Mouse (Mus musculus) forebrain, embryonic 12.5 days (tissue): ENCODE results near the gene Dmtf1. TPM values are rescaled to one million over a fixed set of nuclear protein-coding genes. Genes with fewer than 3 reads are reported as not detected.

ENCODE experiments used
- ATAC-seq: fragments of 200-750 bp; cut with Nextera tagmentation; 2 replicates; pipeline ENCODE4 v1.8.0; 2017; ENCODE audit warnings: moderate TSS enrichment; ENCODE audit not compliant: low FRiP score
- H3K27ac ChIP-seq: fragments of 300-500 bp; sonication (generic); 2 replicates; pipeline ENCODE4 v1.5.1; 2016; ENCODE audit warnings: mild to moderate bottlenecking
- H3K27me3 ChIP-seq: fragments of 300-500 bp; sonication (generic); 2 replicates; pipeline ENCODE4 v1.6.1; 2016; ENCODE audit warnings: mild to moderate bottlenecking
- H3K36me3 ChIP-seq: fragments of 300-500 bp; sonication (generic); replicated peaks from 2 replicates; pipeline ENCODE4 v1.6.1; 2016; ENCODE audit warnings: mild to moderate bottlenecking
- H3K4me1 ChIP-seq: fragments of 300-500 bp; sonication (generic); 2 replicates; pipeline ENCODE4 v1.6.1; 2016
- H3K4me2 ChIP-seq: fragments of 300-500 bp; sonication (generic); 2 replicates; pipeline ENCODE4 v1.6.1; 2016; ENCODE audit warnings: mild to moderate bottlenecking, moderate library complexity
- H3K4me3 ChIP-seq: fragments of 300-500 bp; sonication (generic); replicated peaks from 2 replicates; pipeline ENCODE4 v1.5.1; 2016; ENCODE audit warnings: mild to moderate bottlenecking
- H3K9ac ChIP-seq: fragments of 300-500 bp; sonication (generic); 2 replicates; pipeline ENCODE4 v1.6.1; 2016; ENCODE audit warnings: mild to moderate bottlenecking
- H3K9me3 ChIP-seq: fragments of 300-500 bp; sonication (generic); 2 replicates; pipeline ENCODE4 v1.6.1; 2016
- WGBS: fragments of 180-500 bp; shearing (Covaris S2); methylation state at CpG from one replicate; pipeline ENCODE4 v1.1.7; 2016; 5-methylcytosine and 5-hydroxymethylcytosine counted together
- polyA plus RNA-seq: library from polyadenylated mRNA; unstranded; fragments of >200 nt; fragmentation: Nextera tagmentation; extraction: Ambion mirVana; gene quantifications from 2 replicates; pipeline ENCODE4 v1.2.1, GENCODE M21; 2016

Gene Dmtf1
- polyA plus RNA-seq, 1 experiment from 2014 or later, result 75.3 TPM

GRCm38 (mm10) chr5:9103958-9104357 lies 57.6 kb downstream of the Dmtf1 start:
- Histone ChIP-seq H3K4me3 (no peak overlapping the region), H3K9me3 (no peaks in the 10 kb centered on the region), H3K27me3 (peaks cover 15% of the 10 kb centered on the region), H3K36me3 (no peaks in the 10 kb centered on the region), H3K9ac (no peak overlapping the region), H3K4me1 (peaks cover 14% of the 10 kb centered on the region), H3K27ac (no peak overlapping the region), H3K4me2 (no peak overlapping the region)
- WGBS, result 91% methylated on average over 8 of the region's 8 CpGs
- no peak for ATAC-seq

DNA sequence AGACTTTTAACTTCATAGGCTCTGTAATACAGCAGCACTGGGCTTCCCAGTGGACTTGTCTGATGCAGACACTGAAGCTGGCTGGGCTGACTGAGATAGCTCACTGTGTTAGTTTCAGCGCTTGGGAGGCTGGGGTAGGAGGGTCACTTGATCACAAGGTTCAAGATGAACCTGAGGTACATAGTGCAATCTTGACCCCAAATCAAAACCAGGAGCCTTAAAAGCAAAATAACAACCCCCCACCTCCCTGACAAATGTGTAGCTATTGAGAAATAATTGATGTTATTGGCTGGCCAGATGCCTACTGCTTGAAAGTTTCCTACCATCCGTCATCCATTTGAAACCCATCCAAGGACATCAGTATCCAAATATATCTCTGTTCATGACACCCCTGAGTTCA lies 58.9 kb downstream of the Dmtf1 start:
- ATAC-seq, result no peak
- Histone ChIP-seq H3K4me3 (no peak overlapping the region), H3K4me1 (peaks cover 14% of the 10 kb centered on the region), H3K9ac (no peak overlapping the region), H3K27ac (no peak overlapping the region), H3K27me3 (peaks cover 18% of the 10 kb centered on the region), H3K36me3 (no peaks in the 10 kb centered on the region), H3K4me2 (no peak overlapping the region), H3K9me3 (no peaks in the 10 kb centered on the region)
- WGBS, result 97% methylated on average over 2 of the region's 2 CpGs

GRCm38 (mm10) chr5:9100849-9101801 lies 60.5 kb downstream of the Dmtf1 start:
- WGBS, result under 1% methylated on average over 70 of the region's 83 CpGs
- peaks cover 18% of the 10 kb centered on the region for H3K27me3 ChIP-seq
- peak overlapping the region; percentile 59; the same call in 1 of the 2 replicates for H3K27ac ChIP-seq
- peak; percentile 84 for ATAC-seq
- H3K4me3 ChIP-seq, result peak overlapping the region; percentile 89
- H3K9me3 ChIP-seq, result peaks cover 5% of the 10 kb centered on the region; the same call in 1 of the 2 replicates
- peak overlapping the region; percentile 85 for H3K9ac ChIP-seq
- no peaks in the 10 kb centered on the region for H3K36me3 ChIP-seq
- peak overlapping the region; percentile 74 for H3K4me2 ChIP-seq
- H3K4me1 ChIP-seq, result peaks cover 14% of the 10 kb centered on the region

GRCm38 (mm10) chr5:9100207-9100848 lies 61.2 kb downstream of the Dmtf1 start, which contains the start of gene Tmem243:
TSS of gene Tmem243 (plus strand) at chr5:9100668.
- peak within 1 kb of the TSS; percentile 85 for H3K9ac ChIP-seq
- under 1% methylated on average over 58 of the region's 59 CpGs for WGBS

GRCm38 (mm10) chr5:9093490-9093889 lies 68.1 kb downstream of the Dmtf1 start:
- Histone ChIP-seq H3K36me3 (no peaks in the 10 kb centered on the region), H3K4me1 (no peaks in the 10 kb centered on the region), H3K4me2 (no peak overlapping the region), H3K4me3 (no peak overlapping the region), H3K9me3 (peaks cover 6% of the 10 kb centered on the region; the same call in 1 of the 2 replicates), H3K9ac (no peak overlapping the region), H3K27ac (no peak overlapping the region), H3K27me3 (no peaks in the 10 kb centered on the region)
- 87% methylated on average over 4 of the region's 4 CpGs for WGBS
- no peak for ATAC-seq

More at GRCm38 (mm10) chr5:9100207-9100848, 61.2 kb downstream of the Dmtf1 start, which contains the start of gene Tmem243:
- Histone ChIP-seq H3K27ac (peak within 1 kb of the TSS; percentile 59; the same call in 1 of the 2 replicates), H3K9me3 (peaks cover 6% of the 10 kb centered on the region; the same call in 1 of the 2 replicates), H3K4me2 (peak within 1 kb of the TSS; percentile 74), H3K4me1 (peaks cover 14% of the 10 kb centered on the region), H3K27me3 (peaks cover 18% of the 10 kb centered on the region), H3K36me3 (no peaks in the 10 kb centered on the region), H3K4me3 (peak within 1 kb of the TSS; percentile 89)
- peak; percentile 99 for ATAC-seq

DNA sequence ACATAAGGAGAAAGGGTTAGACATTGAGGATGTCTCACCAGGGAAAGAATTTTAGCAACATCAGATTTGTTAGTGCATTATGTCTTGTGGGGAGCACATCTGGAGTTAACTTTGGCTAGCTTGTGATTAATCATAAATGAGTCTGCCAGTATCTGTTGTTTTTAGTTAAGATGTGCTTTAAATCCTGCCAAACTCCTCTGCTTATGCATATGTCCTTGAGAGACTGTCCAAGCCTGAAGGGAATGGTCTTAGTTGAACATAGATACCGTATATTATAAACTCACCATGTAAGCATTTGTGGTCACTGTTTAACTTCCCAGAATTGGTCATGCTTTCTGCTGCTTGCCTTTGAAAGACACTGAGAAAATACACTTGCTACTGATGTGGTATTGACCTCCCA lies 68.9 kb downstream of the Dmtf1 start:
- WGBS, result 93% methylated on average over 1 of the region's 1 CpGs

GRCm38 (mm10) chr5:9090493-9091106 lies 71.0 kb downstream of the Dmtf1 start:
- H3K4me1 ChIP-seq, result peaks cover 2% of the 10 kb centered on the region; the same call in 1 of the 2 replicates
- no peaks in the 10 kb centered on the region for H3K9me3 ChIP-seq
- ATAC-seq, result no peak
- no peaks in the 10 kb centered on the region for H3K27me3 ChIP-seq
- H3K4me3 ChIP-seq, result no peak overlapping the region
- no peaks in the 10 kb centered on the region for H3K36me3 ChIP-seq
- H3K9ac ChIP-seq, result no peak overlapping the region
- WGBS, result 87% methylated on average over 6 of the region's 6 CpGs
- no peak overlapping the region for H3K4me2 ChIP-seq
- no peak overlapping the region for H3K27ac ChIP-seq

More for the DNA sequence above, 68.9 kb downstream of the Dmtf1 start:
- H3K27me3 ChIP-seq, result no peaks in the 10 kb centered on the region
- H3K4me3 ChIP-seq, result no peak overlapping the region
- H3K27ac ChIP-seq, result no peak overlapping the region
- H3K36me3 ChIP-seq, result no peaks in the 10 kb centered on the region
- no peak for ATAC-seq
- peaks cover 6% of the 10 kb centered on the region; the same call in 1 of the 2 replicates for H3K9me3 ChIP-seq
- H3K4me1 ChIP-seq, result no peaks in the 10 kb centered on the region
- H3K9ac ChIP-seq, result no peak overlapping the region
- no peak overlapping the region for H3K4me2 ChIP-seq

DNA sequence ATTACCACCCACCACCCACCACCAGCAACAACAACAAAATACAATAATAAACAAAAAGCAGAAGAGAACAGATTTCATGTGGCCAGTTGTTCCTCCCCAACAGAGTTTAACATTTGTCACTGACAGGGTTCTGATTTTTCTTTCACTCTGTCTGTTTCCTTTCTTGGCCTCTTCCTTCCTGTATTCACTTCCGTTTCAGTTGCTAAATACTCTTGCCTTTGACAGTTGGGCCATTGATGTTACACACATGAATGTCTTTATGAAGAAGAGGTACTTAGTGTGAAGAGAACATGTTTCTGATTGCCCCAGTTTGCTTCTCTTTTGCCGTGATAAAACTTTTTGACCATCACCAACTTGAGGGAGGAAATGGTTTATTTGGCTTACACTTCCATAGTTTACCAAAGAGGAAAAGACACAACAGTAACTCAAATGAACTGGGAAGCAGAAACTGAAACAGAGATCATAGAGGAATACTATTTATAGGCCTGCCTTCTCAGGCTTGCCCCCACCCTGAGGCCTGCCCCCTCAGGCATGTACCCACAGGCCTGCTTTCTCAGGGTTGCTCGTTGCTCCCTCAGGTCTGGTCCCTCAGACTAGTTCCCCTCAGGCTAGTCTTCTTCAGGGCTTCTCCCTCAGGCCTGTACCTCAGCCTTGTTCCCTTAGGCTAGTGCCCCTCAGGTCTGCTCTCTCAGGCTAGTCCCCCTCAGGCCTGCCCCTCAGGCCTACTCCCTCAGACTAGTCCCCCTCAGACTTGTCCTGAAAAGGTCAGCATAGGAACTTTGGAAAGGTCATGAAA lies 74.5 kb downstream of the Dmtf1 start:
- H3K9me3 ChIP-seq, result no peaks in the 10 kb centered on the region
- no peak for ATAC-seq
- WGBS, result 90% methylated on average over 3 of the region's 3 CpGs

DNA sequence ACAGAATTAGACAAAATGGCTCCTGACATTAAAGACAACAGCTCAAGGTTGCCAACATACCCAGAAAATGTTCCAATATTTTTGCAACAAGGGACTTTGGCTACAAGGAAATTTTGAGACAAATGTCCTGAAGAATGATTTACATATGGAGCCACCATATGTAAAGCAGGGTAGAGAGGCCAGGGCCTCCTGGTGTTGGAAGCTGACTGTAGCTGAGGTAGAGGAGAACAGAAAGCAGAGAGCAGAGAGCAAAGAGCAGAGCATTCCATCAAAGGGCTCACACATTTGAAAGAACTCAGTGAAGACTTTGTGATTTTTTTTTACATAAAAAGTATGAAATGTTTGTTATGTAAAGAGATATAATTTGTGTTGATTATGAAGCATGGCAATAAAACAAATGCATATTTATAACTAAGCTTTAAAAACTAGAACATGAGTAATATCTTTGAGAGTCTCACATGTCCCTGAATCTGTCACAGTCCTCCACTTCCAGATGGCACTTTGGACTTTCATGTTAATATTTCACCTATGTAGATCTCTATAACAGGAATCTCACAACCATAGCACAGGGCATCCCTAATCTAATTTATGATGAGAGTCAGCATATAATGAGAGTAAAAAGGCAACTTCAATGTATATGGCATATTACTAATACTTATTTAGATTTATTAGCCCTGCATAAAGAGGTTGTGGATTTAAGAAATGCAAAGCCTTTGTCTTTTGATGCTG lies 81.6 kb downstream of the Dmtf1 start:
- Histone ChIP-seq H3K36me3 (no peaks in the 10 kb centered on the region), H3K9ac (no peak overlapping the region), H3K4me2 (no peak overlapping the region), H3K27ac (no peak overlapping the region), H3K4me3 (no peak overlapping the region), H3K4me1 (no peaks in the 10 kb centered on the region), H3K9me3 (no peaks in the 10 kb centered on the region), H3K27me3 (peaks cover 3% of the 10 kb centered on the region; the same call in 1 of the 2 replicates)
- no peak for ATAC-seq

More for the DNA sequence above, 74.5 kb downstream of the Dmtf1 start:
- Histone ChIP-seq H3K4me3 (no peak overlapping the region), H3K9ac (no peak overlapping the region), H3K4me1 (peaks cover 7% of the 10 kb centered on the region; the same call in 1 of the 2 replicates), H3K36me3 (no peaks in the 10 kb centered on the region), H3K27ac (no peak overlapping the region), H3K27me3 (peaks cover 3% of the 10 kb centered on the region; the same call in 1 of the 2 replicates), H3K4me2 (no peak overlapping the region)

GRCm38 (mm10) chr5:9073177-9073854 lies 88.3 kb downstream of the Dmtf1 start:
- 36% methylated on average over 5 of the region's 5 CpGs for WGBS
- H3K9ac ChIP-seq, result no peak overlapping the region

More at GRCm38 (mm10) chr5:9073177-9073854, 88.3 kb downstream of the Dmtf1 start:
- H3K27me3 ChIP-seq, result no peaks in the 10 kb centered on the region
- H3K9me3 ChIP-seq, result no peaks in the 10 kb centered on the region
- peak; percentile 68; the same call in 1 of the 2 replicates for ATAC-seq
- H3K4me1 ChIP-seq, result peaks cover 5% of the 10 kb centered on the region; the same call in 1 of the 2 replicates
- H3K36me3 ChIP-seq, result no peaks in the 10 kb centered on the region
- no peak overlapping the region for H3K27ac ChIP-seq
- no peak overlapping the region for H3K4me3 ChIP-seq
- no peak overlapping the region for H3K4me2 ChIP-seq
